ENCODE assay signal across 10 mouse cellular contexts in genomic region chrX:53006062-53006461, GRCm38 (mm10). TPM values are rescaled to one million over a fixed set of nuclear protein-coding genes. Genes with fewer than 3 reads are reported as not detected.
DNase-seq lines count a peak whose midpoint lies in the region; ATAC-seq and TF ChIP-seq lines count a peak whose summit lies in the region.
"Had no signal": no experiment of that assay in that cellular context is flagged by ENCODE, and none has a peak within 500 bp of the region (broad histone marks: within the 10 kb centered on the region; RNA-seq: fewer than 3 reads in every experiment).

No protein-coding gene starts in this region.

- H3K4me2 ChIP-seq in heart, postnatal 0 days (ENCODE audit: low read depth, low read length), result no peak overlapping the region
- no peak overlapping the region for H3K4me2 ChIP-seq in heart, embryonic 11.5 days
- H3K4me2 ChIP-seq in midbrain, embryonic 16.5 days (ENCODE audit: low read length), result no peak overlapping the region
- H3K4me2 ChIP-seq: limb, embryonic 12.5 days; stomach, embryonic 15.5 days had no signal

- H3K36me3 ChIP-seq in heart, postnatal 0 days (replicated peaks; ENCODE audit: control insufficient read depth, insufficient read depth, low read length), result peaks cover 6% of the 10 kb centered on the region
- H3K36me3 ChIP-seq in heart, embryonic 11.5 days (ENCODE audit: control insufficient read depth, insufficient read depth, low read length), result 0 out of 2 replicates have a peak, but pooled peaks cover 5% of the 10 kb centered on the region
- no peaks in the 10 kb centered on the region for H3K36me3 ChIP-seq in midbrain, embryonic 16.5 days (ENCODE audit: control insufficient read depth, insufficient read depth, low read length)
- H3K36me3 ChIP-seq in midbrain, embryonic 10.5 days, result peaks cover 31% of the 10 kb centered on the region
- H3K36me3 ChIP-seq: stomach, embryonic 15.5 days had no signal

- H3K9me3 ChIP-seq in heart, postnatal 0 days (replicated peaks; ENCODE audit: control insufficient read depth, low read length), result no peaks in the 10 kb centered on the region
- no peaks in the 10 kb centered on the region for H3K9me3 ChIP-seq in heart, embryonic 11.5 days (replicated peaks; ENCODE audit: control insufficient read depth, low read length)
- H3K9me3 ChIP-seq in midbrain, embryonic 16.5 days (replicated peaks; ENCODE audit: control insufficient read depth, low read length, poor library complexity, severe bottlenecking), result no peaks in the 10 kb centered on the region
- H3K9me3 ChIP-seq in midbrain, embryonic 10.5 days (replicated peaks), result no peaks in the 10 kb centered on the region
- H3K9me3 ChIP-seq: limb, embryonic 12.5 days; stomach, embryonic 15.5 days had no signal

- ATAC-seq in heart, postnatal 0 days (ENCODE audit: insufficient read depth, low read depth), result no peak
- no peak for ATAC-seq in heart, embryonic 11.5 days (replicated peaks; ENCODE audit: insufficient number of reproducible peaks, low FRiP score, low TSS enrichment)
- ATAC-seq in midbrain, embryonic 16.5 days, result 0 out of 2 replicates have a peak, but pooled peaks have one; percentile 45
- ATAC-seq in megakaryocyte progenitor cell, adult 5-6 weeks (replicated peaks; ENCODE audit: poor library complexity), result peak; percentile 87

- H3K27ac ChIP-seq in heart, postnatal 0 days (ENCODE audit: low read depth), result no peak overlapping the region
- H3K27ac ChIP-seq in heart, embryonic 11.5 days (ENCODE audit: low read depth, low read length), result no peak overlapping the region
- no peak overlapping the region for H3K27ac ChIP-seq in midbrain, embryonic 16.5 days (ENCODE audit: low read length)
- no peak overlapping the region for H3K27ac ChIP-seq in midbrain, embryonic 10.5 days (replicated peaks)
- H3K27ac ChIP-seq: limb, embryonic 12.5 days; stomach, embryonic 15.5 days had no signal

- WGBS in heart, postnatal 0 days, result 41% methylated on average over 3 of the region's 3 CpGs
- WGBS in heart, embryonic 11.5 days (ENCODE audit: insufficient replicate concordance), result 40% methylated on average over 3 of the region's 3 CpGs
- WGBS in midbrain, embryonic 16.5 days, result 51% methylated on average over 3 of the region's 3 CpGs
- WGBS in midbrain, embryonic 10.5 days, result 56% methylated on average over 3 of the region's 3 CpGs

- H3K27me3 ChIP-seq in heart, postnatal 0 days (ENCODE audit: control insufficient read depth, insufficient read depth, low read length), result no peaks in the 10 kb centered on the region
- no peaks in the 10 kb centered on the region for H3K27me3 ChIP-seq in heart, embryonic 11.5 days (ENCODE audit: control insufficient read depth, insufficient read depth, low read length)
- no peaks in the 10 kb centered on the region for H3K27me3 ChIP-seq in midbrain, embryonic 16.5 days (ENCODE audit: control insufficient read depth, insufficient read depth, low read depth, low read length)
- H3K27me3 ChIP-seq in midbrain, embryonic 10.5 days (ENCODE audit: low read depth, poor library complexity, severe bottlenecking), result no peaks in the 10 kb centered on the region
- H3K27me3 ChIP-seq: limb, embryonic 12.5 days; stomach, embryonic 15.5 days had no signal

- no peak overlapping the region for H3K4me3 ChIP-seq in heart, postnatal 0 days (ENCODE audit: low read depth, low read length)
- no peak overlapping the region for H3K4me3 ChIP-seq in heart, embryonic 11.5 days (ENCODE audit: low read depth, low read length)
- no peak overlapping the region for H3K4me3 ChIP-seq in midbrain, embryonic 16.5 days (ENCODE audit: low read depth, low read length)
- no peak overlapping the region for H3K4me3 ChIP-seq in midbrain, embryonic 10.5 days
- H3K4me3 ChIP-seq: limb, embryonic 12.5 days; stomach, embryonic 15.5 days had no signal

- DNase-seq in heart, postnatal 0 days (ENCODE audit: low spot score), result no peak
- DNase-seq in midbrain, embryonic 10.5 days (ENCODE audit: low spot score), result no peak
- DNase-seq in c-Kit-positive CD71-positive TER-119-negative erythroid progenitor cells, embryonic 14.5 days (ENCODE audit: low read depth), result peak; percentile 67
- no peak for DNase-seq in right cerebral cortex, adult 18-20 months
- no peak for DNase-seq in right cerebral cortex, postnatal 36 days (ENCODE audit: low spot score in 2 of 2)

- no peak for TF ChIP-seq EP300 in heart, postnatal 0 days (IDR thresholded peaks at IDR 0.05; ENCODE audit: low read depth)

- TF ChIP-seq CTCF in heart, postnatal 0 days (IDR thresholded peaks at IDR 0.05; ENCODE audit: low read depth), result peak; percentile 62

- no peak overlapping the region for H3K9ac ChIP-seq in heart, postnatal 0 days (replicated peaks; ENCODE audit: low read depth, low read length)
- no peak overlapping the region for H3K9ac ChIP-seq in heart, embryonic 11.5 days (ENCODE audit: low read depth, low read length)
- H3K9ac ChIP-seq in midbrain, embryonic 16.5 days (ENCODE audit: low read depth, low read length), result no peak overlapping the region
- H3K9ac ChIP-seq: limb, embryonic 12.5 days; stomach, embryonic 15.5 days had no signal

- no peaks in the 10 kb centered on the region for H3K4me1 ChIP-seq in heart, postnatal 0 days (ENCODE audit: control insufficient read depth, insufficient read depth)
- H3K4me1 ChIP-seq in heart, embryonic 11.5 days (ENCODE audit: control insufficient read depth, insufficient read depth, low read length), result no peaks in the 10 kb centered on the region
- H3K4me1 ChIP-seq in midbrain, embryonic 16.5 days (ENCODE audit: control insufficient read depth, insufficient read depth, low read length), result no peaks in the 10 kb centered on the region
- H3K4me1 ChIP-seq in midbrain, embryonic 10.5 days, result no peaks in the 10 kb centered on the region
- H3K4me1 ChIP-seq: limb, embryonic 12.5 days; stomach, embryonic 15.5 days had no signal

RNA-seq across cellular contexts. Expression of gene Hprt, which starts 18.1 kb away (rescaled TPM):
- total RNA-seq in heart, postnatal 0 days (2014; rRNA removed; ENCODE audit: low replicate concordance), result 69.0 and 93.5 TPM in 2 replicates
- polyA plus RNA-seq in heart, postnatal 0 days (2015; fragmentation: Nextera tagmentation; extraction: Ambion mirVana), result 209 and 218 TPM in 2 replicates
- 172 and 183 TPM in 2 replicates for polyA plus RNA-seq in heart, embryonic 11.5 days (2014; fragmentation: Nextera tagmentation; extraction: Ambion mirVana)
- 98.8 and 114 TPM in 2 replicates for polyA plus RNA-seq in midbrain, embryonic 16.5 days (2015; fragmentation: Nextera tagmentation; extraction: Ambion mirVana)
- 78.0 and 100 TPM in 2 replicates for polyA plus RNA-seq in midbrain, embryonic 10.5 days (2016; fragmentation: Nextera tagmentation; extraction: Ambion mirVana)
- 392 and 418 TPM in 2 replicates for total RNA-seq in megakaryocyte progenitor cell, adult 5-6 weeks (2015)
- total RNA-seq in megakaryocyte progenitor cell, adult 5-6 weeks (2017), result 395 and 396 TPM in 2 replicates

Comparison
In these comparisons a context has a peak if more than half of its experiments do, and no peak if none do; other contexts are left out.
1. ATAC-seq: peak in midbrain, embryonic 16.5 days (single experiment) and megakaryocyte progenitor cell, adult 5-6 weeks (single experiment); none in heart, postnatal 0 days (single experiment) and heart, embryonic 11.5 days (single experiment).